Mouse (Mus musculus) heart, postnatal 10 days (tissue): ENCODE results near the gene Nedd9. TPM values are rescaled to one million over a fixed set of nuclear protein-coding genes. Genes with fewer than 3 reads are reported as not detected.
A peak's percentile ranks its signal among the peaks of the same experiment; 100 is the strongest.

ENCODE experiments used
- DNase-seq, 2 experiments: peaks; one replicate each; pipeline ENCODE4 v3.0.0; 2021
- intact Hi-C: fragments of 180-260 bp; cut with DNase I; formaldehyde crosslinking; loops from one replicate; pipeline ENCODE4 v1.15.1; 2025
- total RNA-seq, 2 experiments: library from RNA; stranded (reverse); gene quantifications; 2 replicates each; pipeline ENCODE4 v1.2.3; 2021

Nedd9 gene
- total RNA-seq, 2 experiments from 2014 or later, result 38.5 to 40.9 TPM

- intact Hi-C loops, result no loop called here
- no peak for DNase-seq
These were observed 66.8 kb downstream of the Nedd9 start for GRCm38 (mm10) chr13:41420376-41420775.

GRCm38 (mm10) chr13:41418198-41418869 is 68.8 kb downstream of the Nedd9 start:
- intact Hi-C loops, result no loop called here
- DNase-seq, result no peak

DNA sequence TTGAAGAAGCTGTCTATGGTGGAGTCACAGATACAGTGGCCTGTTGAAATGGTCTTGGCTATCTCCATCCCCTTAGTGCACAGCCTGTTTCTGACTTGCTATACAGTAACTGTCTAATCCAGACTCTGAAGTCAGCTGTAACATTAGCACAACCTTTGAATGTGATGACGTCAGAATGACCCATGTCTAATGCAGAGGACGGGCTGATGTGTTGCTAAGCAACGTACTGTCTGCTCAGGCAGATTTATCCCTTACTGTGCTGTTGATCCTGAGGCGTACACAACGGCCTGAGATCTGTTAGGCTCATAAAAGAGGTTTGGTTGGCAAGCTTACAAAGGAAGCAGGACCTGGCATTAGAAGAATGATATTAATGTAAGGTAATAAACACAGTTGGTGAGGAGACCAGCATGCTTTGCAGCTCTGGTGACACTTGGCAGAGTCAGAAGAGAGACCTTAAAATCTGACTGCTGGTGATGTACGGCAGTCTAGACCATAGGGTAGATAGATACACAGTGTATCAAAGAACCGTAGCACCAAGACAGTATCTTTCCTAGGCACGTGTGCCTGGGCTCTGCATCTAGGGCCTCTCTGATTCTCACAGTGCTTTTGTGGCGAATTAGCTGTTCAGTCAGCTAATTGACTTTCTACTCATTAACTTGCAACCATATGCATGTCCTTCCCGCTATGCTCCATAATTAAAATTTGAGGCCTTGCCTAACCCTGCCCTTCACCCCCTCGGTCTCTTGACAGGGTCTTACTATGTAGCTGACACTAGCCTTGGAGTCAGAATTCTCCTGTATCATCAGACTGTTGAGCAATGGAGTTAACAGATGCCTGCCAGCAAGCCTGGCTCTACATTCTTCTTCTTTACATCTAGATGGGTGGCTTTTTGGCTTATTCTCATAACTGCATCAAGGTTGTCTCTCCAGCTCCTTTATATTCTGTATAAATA is 70.8 kb downstream of the Nedd9 start:
- DNase-seq, result no peak
- intact Hi-C loops, result no loop called here

DNA sequence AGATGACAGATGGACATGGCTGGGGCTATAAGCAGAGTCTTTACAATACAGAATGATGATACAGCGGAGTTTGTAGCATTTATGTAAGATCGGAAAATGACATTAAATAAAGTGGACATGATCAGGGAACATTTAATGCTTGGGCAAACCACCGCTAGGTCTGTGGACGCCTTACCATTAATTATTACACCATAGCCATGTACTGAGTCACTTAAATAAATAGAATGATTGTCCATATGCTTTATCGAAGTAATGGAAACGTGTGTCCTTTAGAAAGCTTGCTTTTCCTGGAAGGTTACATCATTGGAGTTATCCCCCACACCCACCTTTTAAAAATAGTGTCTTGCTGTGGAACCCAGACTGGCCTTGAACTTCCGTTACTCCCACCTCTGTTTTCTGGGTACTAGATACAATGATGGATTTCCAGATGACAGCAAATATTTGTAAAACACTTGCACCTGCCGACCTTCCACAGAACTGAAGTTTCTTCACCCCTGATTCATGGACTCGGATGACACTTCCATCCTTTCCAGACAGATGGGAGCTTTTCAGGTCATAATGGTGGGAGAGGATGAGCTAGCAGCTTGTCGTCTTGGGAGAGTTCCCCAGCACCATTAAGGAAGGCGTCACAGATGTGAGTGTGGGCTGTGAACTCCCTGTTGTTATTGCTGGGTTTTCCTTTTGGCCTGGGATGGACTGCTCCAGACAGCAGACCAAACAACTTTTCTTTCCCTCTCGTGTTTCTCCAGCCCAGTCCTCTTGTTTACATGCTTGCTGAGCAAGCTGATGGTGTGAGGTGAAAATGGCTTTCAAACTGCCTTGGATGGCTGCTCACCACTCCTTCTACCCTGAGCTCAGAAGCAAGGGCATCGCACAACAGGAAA is 76.7 kb downstream of the Nedd9 start:
- no peak for DNase-seq
- intact Hi-C loops, result no loop called here

- no peak for DNase-seq
These were observed 77.9 kb downstream of the Nedd9 start for GRCm38 (mm10) chr13:41409291-41409690.

GRCm38 (mm10) chr13:41408374-41408952 is 78.7 kb downstream of the Nedd9 start:
- intact Hi-C loops, result no loop called here
- DNase-seq, result no peak

More at GRCm38 (mm10) chr13:41409291-41409690, 77.9 kb downstream of the Nedd9 start:
- intact Hi-C loops, result no loop called here

- intact Hi-C loops, result no loop called here
These were observed 82.2 kb downstream of the Nedd9 start for GRCm38 (mm10) chr13:41405009-41405408.

DNA sequence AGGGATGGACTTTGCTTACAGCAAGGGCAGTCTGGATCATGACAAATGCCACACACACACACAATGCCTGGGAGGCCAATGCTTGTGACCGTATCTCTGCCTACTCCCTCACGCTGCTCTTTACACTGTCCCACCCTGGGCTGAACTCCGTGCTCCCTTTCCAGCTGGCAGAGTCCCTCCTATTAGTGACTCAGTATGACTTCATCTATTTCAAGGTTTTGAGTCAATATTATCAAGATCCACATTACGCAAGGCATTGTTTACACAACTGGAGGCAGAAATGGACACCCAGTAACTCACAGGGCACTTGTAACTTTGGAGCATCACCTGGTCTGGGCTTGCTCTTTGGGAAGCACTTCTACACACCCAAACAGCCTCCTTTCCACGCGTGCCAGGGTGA is 83.3 kb downstream of the Nedd9 start:
- intact Hi-C loops, result no loop called here
- peak; percentile 44 to 50 for DNase-seq

More at GRCm38 (mm10) chr13:41405009-41405408, 82.2 kb downstream of the Nedd9 start:
- no peak for DNase-seq

DNA sequence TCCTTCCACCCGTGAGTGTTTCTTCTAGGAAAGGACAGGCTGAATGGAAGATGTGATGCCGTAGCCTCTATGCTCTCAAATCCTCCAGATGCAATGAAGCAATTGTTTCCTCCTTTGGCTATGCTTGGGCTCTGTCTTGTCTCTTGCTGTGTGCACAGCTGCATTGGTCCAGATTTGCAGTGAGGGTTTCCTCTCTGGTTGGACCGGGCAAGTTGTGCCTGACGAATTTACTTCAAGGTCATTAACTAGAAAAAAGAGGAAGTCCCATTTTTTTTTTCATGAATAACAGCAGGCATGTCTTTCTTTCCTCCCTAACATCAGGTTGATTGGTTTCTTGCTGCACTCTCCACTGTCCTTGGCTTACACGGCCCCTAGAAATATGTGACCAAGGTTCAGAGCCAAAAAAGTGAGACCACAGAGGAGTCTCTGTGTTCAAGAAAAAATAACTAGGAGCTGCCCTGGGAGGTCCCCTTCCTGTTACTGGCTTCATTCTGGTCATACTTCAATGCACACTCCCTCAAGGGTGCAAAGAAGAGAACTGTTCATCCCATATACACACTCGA is 84.6 kb downstream of the Nedd9 start:
- intact Hi-C loops, result no loop called here
- no peak for DNase-seq

DNA sequence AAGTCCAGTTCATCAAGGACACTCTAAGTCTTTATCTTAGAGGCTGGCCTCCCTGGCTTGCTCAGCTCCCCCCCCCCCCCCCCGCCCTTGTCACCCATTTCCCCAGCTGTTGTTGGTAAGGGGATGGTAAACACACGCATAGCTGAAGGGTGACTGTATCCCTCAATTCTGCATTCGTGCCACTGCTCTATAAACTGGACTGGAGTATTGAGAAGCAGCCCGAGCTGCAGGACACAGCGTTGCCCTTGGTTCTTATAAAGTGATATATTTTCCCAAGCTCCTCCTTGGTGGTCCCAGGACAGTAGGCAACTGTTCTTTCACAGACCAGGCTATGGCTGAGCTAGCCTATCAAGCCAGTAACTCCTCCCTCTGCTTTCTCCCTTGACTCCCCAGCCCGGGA is 85.4 kb downstream of the Nedd9 start:
- no peak for DNase-seq
- intact Hi-C loops, result no loop called here

GRCm38 (mm10) chr13:41400289-41400688 is 86.9 kb downstream of the Nedd9 start:
- no peak for DNase-seq
- intact Hi-C loops, result no loop called here

DNA sequence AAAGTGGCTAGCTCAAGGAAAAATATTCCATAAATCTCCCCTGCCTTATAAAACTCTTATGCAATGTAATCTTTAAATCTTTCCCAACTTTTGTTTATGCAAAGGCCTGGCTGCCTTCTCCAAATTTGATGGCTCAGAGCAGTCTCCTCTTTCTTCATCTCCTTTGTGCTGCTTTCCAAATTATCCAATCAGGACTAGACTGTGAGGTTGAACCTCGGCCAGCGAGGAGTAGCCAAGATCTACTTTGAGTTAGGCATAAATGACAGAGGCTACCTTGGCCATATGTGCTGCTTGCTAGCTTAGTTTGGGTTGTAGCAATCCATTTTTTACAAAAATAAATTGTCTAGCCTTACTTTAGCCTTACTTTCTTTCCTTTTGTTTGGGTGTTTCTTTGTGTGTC is 95.0 kb downstream of the Nedd9 start:
- no peak for DNase-seq
- intact Hi-C loops, result no loop called here

- DNase-seq, result no peak
- intact Hi-C loops, result no loop called here
These were observed 96.5 kb downstream of the Nedd9 start for GRCm38 (mm10) chr13:41390698-41391097.

- intact Hi-C loops, result no loop called here
- peak; percentile 29 to 49 for DNase-seq
These were observed 100.6 kb downstream of the Nedd9 start for GRCm38 (mm10) chr13:41386581-41386980.

GRCm38 (mm10) chr13:41384896-41385295 is 102.3 kb downstream of the Nedd9 start:
- no peak for DNase-seq
- intact Hi-C loops, result no loop called here

- intact Hi-C loops, result no loop called here
- no peak for DNase-seq
These were observed 104.5 kb downstream of the Nedd9 start for GRCm38 (mm10) chr13:41382635-41383034.

- intact Hi-C loops, result no loop called here
These were observed 105.2 kb downstream of the Nedd9 start for GRCm38 (mm10) chr13:41381806-41382546.

DNA sequence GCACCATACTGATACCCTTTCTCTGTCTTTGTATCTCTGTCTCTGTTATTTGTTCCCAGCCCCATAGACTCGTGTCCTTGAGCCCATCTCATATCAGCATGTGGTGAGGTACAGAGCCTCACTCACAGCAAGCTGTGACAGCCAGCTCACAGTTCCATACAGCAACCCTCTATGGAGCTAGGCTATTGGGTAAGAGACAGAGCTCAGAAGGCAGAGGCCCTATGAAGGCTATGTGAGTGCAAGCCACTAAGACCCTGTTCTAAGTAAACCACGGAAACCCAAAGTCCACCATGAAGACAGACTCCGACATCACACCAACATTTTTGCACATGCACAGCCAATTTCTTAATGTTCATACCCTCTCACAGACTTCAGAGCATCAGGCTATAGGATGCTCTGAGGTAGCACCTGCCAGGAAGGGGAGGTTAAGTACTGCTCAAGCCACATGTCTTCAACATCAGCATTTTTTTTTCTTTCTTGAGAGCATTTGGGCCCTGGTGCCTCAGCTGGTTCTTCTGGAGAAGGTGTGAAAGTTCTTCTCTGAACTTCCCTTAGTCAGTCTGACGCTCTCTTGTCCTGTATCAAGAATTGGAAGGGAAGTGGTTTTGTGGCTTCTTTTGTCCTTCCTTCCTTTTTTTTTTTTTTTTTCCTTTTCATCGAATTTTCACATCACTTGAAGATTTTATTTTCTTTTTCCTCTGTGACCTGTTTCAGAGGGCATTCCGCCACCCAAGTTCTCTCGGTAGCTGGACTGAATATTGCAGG is 105.9 kb downstream of the Nedd9 start:
- no peak for DNase-seq
- intact Hi-C loops, result no loop called here

More at GRCm38 (mm10) chr13:41381806-41382546, 105.2 kb downstream of the Nedd9 start:
- DNase-seq, result no peak
